Mouse (Mus musculus) embryonic facial prominence, embryonic 12.5 days (tissue): ENCODE measurements around the gene Mrps14. TPM values are rescaled to one million over a fixed set of nuclear protein-coding genes. Genes with fewer than 3 reads are reported as not detected.

ENCODE experiments used
- ATAC-seq: fragments of 200-750 bp; cut with Nextera tagmentation; 2 replicates; pipeline ENCODE4 v1.8.0; 2017; ENCODE audit not compliant: insufficient number of reproducible peaks, insufficient read depth, low FRiP score, low TSS enrichment
- H3K27ac ChIP-seq: fragments of 300-500 bp; sonication (generic); 2 replicates; pipeline ENCODE4 v1.5.1; 2016; ENCODE audit warnings: mild to moderate bottlenecking
- H3K27me3 ChIP-seq: fragments of 300-500 bp; sonication (generic); 2 replicates; pipeline ENCODE4 v1.6.1; 2016; ENCODE audit warnings: mild to moderate bottlenecking, moderate library complexity
- H3K36me3 ChIP-seq: fragments of 300-500 bp; sonication (generic); 2 replicates; pipeline ENCODE4 v1.6.1; 2016; ENCODE audit warnings: mild to moderate bottlenecking
- H3K4me1 ChIP-seq: fragments of 300-500 bp; sonication (generic); 2 replicates; pipeline ENCODE4 v1.6.1; 2016
- H3K4me2 ChIP-seq: fragments of 300-500 bp; sonication (generic); replicated peaks from 2 replicates; pipeline ENCODE4 v1.6.1; 2016; ENCODE audit warnings: mild to moderate bottlenecking, moderate library complexity
- H3K4me3 ChIP-seq: fragments of 300-500 bp; sonication (generic); 2 replicates; pipeline ENCODE4 v1.5.1; 2016; ENCODE audit warnings: mild to moderate bottlenecking
- H3K9ac ChIP-seq: fragments of 300-500 bp; sonication (generic); 2 replicates; pipeline ENCODE4 v1.6.1; 2016; ENCODE audit warnings: mild to moderate bottlenecking, moderate library complexity
- H3K9me3 ChIP-seq: fragments of 300-500 bp; sonication (generic); 2 replicates; pipeline ENCODE4 v1.6.1; 2016; ENCODE audit warnings: mild to moderate bottlenecking, moderate library complexity
- WGBS: fragments of 180-500 bp; shearing (Covaris S2); methylation state at CpG from one replicate; pipeline ENCODE4 v1.1.7; 2016; 5-methylcytosine and 5-hydroxymethylcytosine counted together
- polyA plus RNA-seq: library from polyadenylated mRNA; unstranded; fragments of >200 nt; fragmentation: Nextera tagmentation; extraction: Ambion mirVana; gene quantifications from 2 replicates; pipeline ENCODE4 v1.2.1, GENCODE M21; 2016

The Mrps14 gene
- polyA plus RNA-seq, 1 experiment from 2014 or later = 232 TPM

- no peaks in the 10 kb centered on the region for H3K27me3 ChIP-seq
- under 1% methylated on average over 13 of the region's 13 CpGs for WGBS
- no peak for ATAC-seq
- no peaks in the 10 kb centered on the region for H3K4me1 ChIP-seq
- peaks cover 14% of the 10 kb centered on the region; the same call in 1 of the 2 replicates for H3K36me3 ChIP-seq
- peak overlapping the region; percentile 37; the same call in 1 of the 2 replicates for H3K27ac ChIP-seq
- no peaks in the 10 kb centered on the region for H3K9me3 ChIP-seq
- peak overlapping the region; percentile 84 for H3K4me2 ChIP-seq
- peak overlapping the region; percentile 80 for H3K9ac ChIP-seq
- H3K4me3 ChIP-seq = peak overlapping the region; percentile 90
Observed at GRCm38 (mm10) chr1:160195337-160195663, 285 bp downstream of the Mrps14 start.

- Histone ChIP-seq H3K9me3 (no peaks in the 10 kb centered on the region), H3K36me3 (peaks cover 60% of the 10 kb centered on the region), H3K27ac (no peak overlapping the region), H3K4me2 (no peak overlapping the region), H3K27me3 (no peaks in the 10 kb centered on the region), H3K4me3 (no peak overlapping the region), H3K9ac (no peak overlapping the region), H3K4me1 (no peaks in the 10 kb centered on the region; the same call in 1 of the 2 replicates)
- ATAC-seq = no peak
Observed at GRCm38 (mm10) chr1:160205486-160205885, 10.5 kb downstream of the Mrps14 start.

GRCm38 (mm10) chr1:160209844-160210243, 14.8 kb downstream of the Mrps14 start:
- Histone ChIP-seq H3K27me3 (no peaks in the 10 kb centered on the region), H3K9me3 (no peaks in the 10 kb centered on the region), H3K36me3 (peaks cover 29% of the 10 kb centered on the region), H3K4me1 (peaks cover 9% of the 10 kb centered on the region), H3K27ac (no peak overlapping the region), H3K4me3 (no peak overlapping the region), H3K4me2 (no peak overlapping the region), H3K9ac (no peak overlapping the region)
- ATAC-seq = no peak
- 79% methylated on average over 2 of the region's 2 CpGs for WGBS

- WGBS = 71% methylated on average over 3 of the region's 3 CpGs
- H3K36me3 ChIP-seq = peaks cover 23% of the 10 kb centered on the region
- ATAC-seq = no peak
- no peaks in the 10 kb centered on the region for H3K9me3 ChIP-seq
- H3K4me2 ChIP-seq = peak overlapping the region; percentile 58
- peak overlapping the region; percentile 66; the same call in 1 of the 2 replicates for H3K4me3 ChIP-seq
- no peak overlapping the region; the same call in 1 of the 2 replicates for H3K9ac ChIP-seq
- peaks cover 9% of the 10 kb centered on the region for H3K4me1 ChIP-seq
- H3K27ac ChIP-seq = no peak overlapping the region
- no peaks in the 10 kb centered on the region for H3K27me3 ChIP-seq
Observed at GRCm38 (mm10) chr1:160210566-160210965, 15.6 kb downstream of the Mrps14 start.

- Histone ChIP-seq H3K4me2 (peak overlapping the region; percentile 58), H3K4me3 (peak overlapping the region; percentile 66), H3K4me1 (peaks cover 9% of the 10 kb centered on the region), H3K9me3 (no peaks in the 10 kb centered on the region), H3K27ac (peak overlapping the region; percentile 99; the same call in 1 of the 2 replicates), H3K36me3 (peaks cover 13% of the 10 kb centered on the region), H3K27me3 (no peaks in the 10 kb centered on the region), H3K9ac (peak overlapping the region; percentile 79)
- no peak for ATAC-seq
- WGBS = 2% methylated on average over 8 of the region's 8 CpGs
Observed at GRCm38 (mm10) chr1:160211597-160212122, 16.6 kb downstream of the Mrps14 start.

GRCm38 (mm10) chr1:160212123-160212691, 17.2 kb downstream of the Mrps14 start:
- H3K27me3 ChIP-seq = no peaks in the 10 kb centered on the region
- peak overlapping the region; percentile 66 for H3K4me3 ChIP-seq
- peak; percentile 68 for ATAC-seq
- under 1% methylated on average over 45 of the region's 45 CpGs for WGBS
- H3K9me3 ChIP-seq = no peaks in the 10 kb centered on the region
- H3K4me2 ChIP-seq = peak overlapping the region; percentile 58
- peaks cover 7% of the 10 kb centered on the region for H3K36me3 ChIP-seq
- H3K4me1 ChIP-seq = peaks cover 9% of the 10 kb centered on the region
- peak overlapping the region; percentile 99 for H3K27ac ChIP-seq
- H3K9ac ChIP-seq = peak overlapping the region; percentile 79

GRCm38 (mm10) chr1:160212703-160213669, 18.0 kb downstream of the Mrps14 start, which contains the start of gene Cacybp:
Cacybp (minus strand) TSS chr1:160212875.
- ATAC-seq = peak; percentile 98
- WGBS = under 1% methylated on average over 71 of the region's 76 CpGs
- no peaks in the 10 kb centered on the region for H3K9me3 ChIP-seq

GRCm38 (mm10) chr1:160214171-160214570, 19.2 kb downstream of the Mrps14 start:
- Histone ChIP-seq H3K9ac (no peak overlapping the region), H3K27me3 (no peaks in the 10 kb centered on the region), H3K9me3 (no peaks in the 10 kb centered on the region), H3K4me2 (0 out of 2 replicates have a peak overlapping the region, but pooled peaks have one; percentile 54), H3K4me1 (peaks cover 9% of the 10 kb centered on the region), H3K36me3 (no peaks in the 10 kb centered on the region), H3K27ac (no peak overlapping the region), H3K4me3 (no peak overlapping the region)
- 81% methylated on average over 7 of the region's 7 CpGs for WGBS
- no peak for ATAC-seq

More at GRCm38 (mm10) chr1:160212703-160213669, 18.0 kb downstream of the Mrps14 start, which contains the start of gene Cacybp:
- Histone ChIP-seq H3K27me3 (no peaks in the 10 kb centered on the region), H3K9ac (peak within 1 kb of the TSS; percentile 79), H3K4me2 (peak within 1 kb of the TSS; percentile 58), H3K36me3 (no peaks in the 10 kb centered on the region), H3K4me1 (peaks cover 9% of the 10 kb centered on the region), H3K27ac (peak within 1 kb of the TSS; percentile 99), H3K4me3 (peak within 1 kb of the TSS; percentile 66)

- no peak overlapping the region for H3K27ac ChIP-seq
- 85% methylated on average over 3 of the region's 3 CpGs for WGBS
Observed at GRCm38 (mm10) chr1:160217898-160218297, 22.9 kb downstream of the Mrps14 start.

GRCm38 (mm10) chr1:160224093-160224492, 29.1 kb downstream of the Mrps14 start:
- Histone ChIP-seq H3K27me3 (no peaks in the 10 kb centered on the region), H3K27ac (no peak overlapping the region), H3K9me3 (no peaks in the 10 kb centered on the region), H3K4me2 (no peak overlapping the region), H3K9ac (no peak overlapping the region), H3K4me3 (no peak overlapping the region), H3K4me1 (no peaks in the 10 kb centered on the region), H3K36me3 (no peaks in the 10 kb centered on the region)
- 41% methylated on average over 2 of the region's 2 CpGs for WGBS
- ATAC-seq = 0 out of 2 replicates have a peak, but pooled peaks have one; percentile 56

More at GRCm38 (mm10) chr1:160217898-160218297, 22.9 kb downstream of the Mrps14 start:
- Histone ChIP-seq H3K27me3 (no peaks in the 10 kb centered on the region), H3K4me2 (no peak overlapping the region), H3K4me3 (no peak overlapping the region), H3K9me3 (no peaks in the 10 kb centered on the region), H3K36me3 (no peaks in the 10 kb centered on the region), H3K9ac (no peak overlapping the region), H3K4me1 (no peaks in the 10 kb centered on the region)
- no peak for ATAC-seq

- 86% methylated on average over 4 of the region's 4 CpGs for WGBS
- no peaks in the 10 kb centered on the region for H3K27me3 ChIP-seq
- H3K36me3 ChIP-seq = no peaks in the 10 kb centered on the region
- no peak overlapping the region for H3K4me2 ChIP-seq
- ATAC-seq = no peak
- H3K9ac ChIP-seq = no peak overlapping the region
- no peaks in the 10 kb centered on the region for H3K4me1 ChIP-seq
- H3K9me3 ChIP-seq = no peaks in the 10 kb centered on the region
- no peak overlapping the region for H3K4me3 ChIP-seq
- no peak overlapping the region for H3K27ac ChIP-seq
Observed at GRCm38 (mm10) chr1:160227196-160227595, 32.2 kb downstream of the Mrps14 start.
